Mouse (Mus musculus) gastrocnemius, adult 2 months (tissue): ENCODE measurements around the gene Pfn3. TPM values are rescaled to one million over a fixed set of nuclear protein-coding genes. Genes with fewer than 3 reads are reported as not detected.
A peak's percentile ranks its signal among the peaks of the same experiment; 100 is the strongest.
"Not testable (repeated sequence)": the region's sequence is repeated elsewhere in the genome, so short reads cannot be mapped to it uniquely, and the experiment has no call there.

Source experiments
- DNase-seq: peaks from one replicate; pipeline ENCODE4 v3.0.0; 2022
- H3K27ac ChIP-seq: fragments of 200-600 bp; 2 replicates; pipeline ENCODE4 v1.8.1; 2022; ENCODE audit warnings: mild to moderate bottlenecking
- H3K4me3 ChIP-seq: fragments of 200-600 bp; 2 replicates; pipeline ENCODE4 v1.8.1; 2022; ENCODE audit warnings: mild to moderate bottlenecking, moderate library complexity
- CTCF ChIP-seq: fragments of 200-600 bp; IDR thresholded peaks from 2 replicates; pipeline ENCODE4 v1.8.1; 2022; ENCODE audit warnings: antibody characterized with exemption, mild to moderate bottlenecking, moderate library complexity
- intact Hi-C: fragments of 180-260 bp; cut with DNase I; formaldehyde crosslinking; loops from one replicate; pipeline ENCODE4 v1.15.1; 2025
- total RNA-seq, 2 experiments: library from RNA; stranded (reverse); gene quantifications; 2 replicates each; pipeline ENCODE4 v1.2.3; 2021

The Pfn3 gene
- total RNA-seq, 2 experiments from 2014 or later, result not detected

GRCm38 (mm10) chr13:55446483-55447105, 31.6 kb upstream of the Pfn3 start:
- Histone ChIP-seq H3K27ac (peak overlapping the region; percentile 95), H3K4me3 (peak overlapping the region; percentile 98)
- intact Hi-C loops, result no loop called here
- no peak for DNase-seq
- no peak for TF ChIP-seq CTCF

- TF ChIP-seq CTCF, result no peak
- no peak for DNase-seq
- intact Hi-C loops, result no loop called here
- Histone ChIP-seq H3K27ac (peak overlapping the region; percentile 95), H3K4me3 (peak overlapping the region; percentile 98)
Observed at GRCm38 (mm10) chr13:55445361-55446091, 30.5 kb upstream of the Pfn3 start.

- no peak for TF ChIP-seq CTCF
- peak within 1 kb of the TSS; percentile 98 for H3K4me3 ChIP-seq
- intact Hi-C loops, result no loop called here
- DNase-seq, result peak; percentile 100
- peak within 1 kb of the TSS; percentile 95 for H3K27ac ChIP-seq
Observed at GRCm38 (mm10) chr13:55444937-55445315, 29.9 kb upstream of the Pfn3 start, which contains the start of gene Grk6. Grk6 (plus strand) TSS chr13:55445072.

- Histone ChIP-seq H3K4me3 (peak overlapping the region; percentile 98), H3K27ac (peak overlapping the region; percentile 95)
- TF ChIP-seq CTCF, result no peak
- DNase-seq, result no peak
- intact Hi-C loops, result no loop called here
Observed at GRCm38 (mm10) chr13:55444286-55444936, 29.4 kb upstream of the Pfn3 start.

GRCm38 (mm10) chr13:55443799-55444285, 28.8 kb upstream of the Pfn3 start:
- DNase-seq, result peak; percentile 6
- peak overlapping the region; percentile 98 for H3K4me3 ChIP-seq
- peak overlapping the region; percentile 95 for H3K27ac ChIP-seq
- TF ChIP-seq CTCF, result no peak
- intact Hi-C loops, result loop anchor here (2.0 kb wide), 1 partner anchor 25 kb away; no protein-coding TSS in a partner anchor

- H3K27ac ChIP-seq, intact Hi-C loops, DNase-seq, H3K4me3 ChIP-seq: not testable (repeated sequence)
Observed at GRCm38 (mm10) chr13:55437111-55437629, 22.1 kb upstream of the Pfn3 start.

- Histone ChIP-seq H3K27ac (no peak overlapping the region), H3K4me3 (no peak overlapping the region)
- DNase-seq, result no peak
- TF ChIP-seq CTCF, result no peak
- intact Hi-C loops, result no loop called here
Observed at GRCm38 (mm10) chr13:55431889-55432685, 17.1 kb upstream of the Pfn3 start.

GRCm38 (mm10) chr13:55430566-55430965, 15.5 kb upstream of the Pfn3 start:
- no peak for DNase-seq
- Histone ChIP-seq H3K4me3 (no peak overlapping the region), H3K27ac (peak overlapping the region; percentile 75; the same call in 1 of the 2 replicates)
- no peak for TF ChIP-seq CTCF
- intact Hi-C loops, result no loop called here

- Histone ChIP-seq H3K4me3 (peak overlapping the region; percentile 46), H3K27ac (peak overlapping the region; percentile 75)
- DNase-seq, result peak; percentile 84
- intact Hi-C loops, result no loop called here
- no peak; the same call in 1 of the 2 replicates for TF ChIP-seq CTCF
Observed at GRCm38 (mm10) chr13:55429226-55429888, 14.3 kb upstream of the Pfn3 start.

- TF ChIP-seq CTCF, result no peak
- intact Hi-C loops, result no loop called here
- no peak for DNase-seq
- H3K4me3 ChIP-seq, result no peak within 1 kb of the TSS
- no peak within 1 kb of the TSS for H3K27ac ChIP-seq
Observed at GRCm38 (mm10) chr13:55426613-55427012, 11.6 kb upstream of the Pfn3 start, which contains the start of gene F12. F12 (minus strand) TSS chr13:55426793.
